Mouse (Mus musculus) embryonic facial prominence, embryonic 12.5 days (tissue): Measurements from ENCODE around the gene Zfp784. TPM values are rescaled to one million over a fixed set of nuclear protein-coding genes. Genes with fewer than 3 reads are reported as not detected.
A peak's percentile ranks its signal among the peaks of the same experiment; 100 is the strongest.

Experiments
- ATAC-seq: fragments of 200-750 bp; cut with Nextera tagmentation; 2 replicates; pipeline ENCODE4 v1.8.0; 2017; ENCODE audit not compliant: insufficient number of reproducible peaks, insufficient read depth, low FRiP score, low TSS enrichment
- H3K27ac ChIP-seq: fragments of 300-500 bp; sonication (generic); 2 replicates; pipeline ENCODE4 v1.5.1; 2016; ENCODE audit warnings: mild to moderate bottlenecking
- H3K27me3 ChIP-seq: fragments of 300-500 bp; sonication (generic); 2 replicates; pipeline ENCODE4 v1.6.1; 2016; ENCODE audit warnings: mild to moderate bottlenecking, moderate library complexity
- H3K36me3 ChIP-seq: fragments of 300-500 bp; sonication (generic); 2 replicates; pipeline ENCODE4 v1.6.1; 2016; ENCODE audit warnings: mild to moderate bottlenecking
- H3K4me1 ChIP-seq: fragments of 300-500 bp; sonication (generic); 2 replicates; pipeline ENCODE4 v1.6.1; 2016
- H3K4me2 ChIP-seq: fragments of 300-500 bp; sonication (generic); replicated peaks from 2 replicates; pipeline ENCODE4 v1.6.1; 2016; ENCODE audit warnings: mild to moderate bottlenecking, moderate library complexity
- H3K4me3 ChIP-seq: fragments of 300-500 bp; sonication (generic); 2 replicates; pipeline ENCODE4 v1.5.1; 2016; ENCODE audit warnings: mild to moderate bottlenecking
- H3K9ac ChIP-seq: fragments of 300-500 bp; sonication (generic); 2 replicates; pipeline ENCODE4 v1.6.1; 2016; ENCODE audit warnings: mild to moderate bottlenecking, moderate library complexity
- H3K9me3 ChIP-seq: fragments of 300-500 bp; sonication (generic); 2 replicates; pipeline ENCODE4 v1.6.1; 2016; ENCODE audit warnings: mild to moderate bottlenecking, moderate library complexity
- WGBS: fragments of 180-500 bp; shearing (Covaris S2); methylation state at CpG from one replicate; pipeline ENCODE4 v1.1.7; 2016; 5-methylcytosine and 5-hydroxymethylcytosine counted together
- polyA plus RNA-seq: library from polyadenylated mRNA; unstranded; fragments of >200 nt; fragmentation: Nextera tagmentation; extraction: Ambion mirVana; gene quantifications from 2 replicates; pipeline ENCODE4 v1.2.1, GENCODE M21; 2016

The Zfp784 gene
- polyA plus RNA-seq, 1 experiment from 2014 or later, result 5.7 TPM

- Histone ChIP-seq H3K9ac (peak overlapping the region; percentile 77), H3K4me2 (peak overlapping the region; percentile 89), H3K36me3 (no peaks in the 10 kb centered on the region), H3K4me3 (peak overlapping the region; percentile 61), H3K27ac (0 out of 2 replicates have a peak overlapping the region, but pooled peaks have one; percentile 30), H3K4me1 (peaks cover 36% of the 10 kb centered on the region), H3K27me3 (peaks cover 62% of the 10 kb centered on the region), H3K9me3 (no peaks in the 10 kb centered on the region)
- WGBS, result 3% methylated on average over 55 of the region's 55 CpGs
- ATAC-seq, result no peak
Observed at GRCm38 (mm10) chr7:5056651-5057263, 18.5 kb upstream of the Zfp784 start.

- Histone ChIP-seq H3K4me3 (peak overlapping the region; percentile 84), H3K36me3 (no peaks in the 10 kb centered on the region), H3K4me2 (peak overlapping the region; percentile 86), H3K9ac (peak overlapping the region; percentile 54), H3K9me3 (no peaks in the 10 kb centered on the region), H3K4me1 (peaks cover 22% of the 10 kb centered on the region), H3K27ac (no peak overlapping the region), H3K27me3 (peaks cover 62% of the 10 kb centered on the region)
- WGBS, result 7% methylated on average over 32 of the region's 32 CpGs
- no peak for ATAC-seq
Observed at GRCm38 (mm10) chr7:5053456-5054179, 15.4 kb upstream of the Zfp784 start.

DNA sequence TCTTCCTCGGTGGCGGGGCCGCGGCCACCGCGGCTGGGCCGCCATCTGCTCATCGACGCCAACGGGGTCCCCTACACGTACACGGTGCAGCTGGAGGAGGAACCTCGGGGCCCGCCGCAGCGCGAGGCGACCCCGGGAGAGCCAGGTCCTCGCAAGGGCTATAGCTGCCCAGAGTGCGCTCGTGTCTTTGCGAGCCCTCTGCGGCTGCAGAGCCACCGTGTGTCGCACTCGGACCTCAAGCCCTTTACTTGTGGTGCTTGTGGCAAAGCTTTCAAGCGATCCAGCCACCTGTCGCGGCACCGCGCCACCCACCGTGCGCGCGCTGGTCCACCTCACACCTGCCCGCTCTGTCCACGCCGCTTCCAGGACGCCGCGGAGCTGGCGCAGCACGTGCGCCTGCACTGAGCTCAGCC is 14.7 kb upstream of the Zfp784 start:
- peaks cover 61% of the 10 kb centered on the region for H3K27me3 ChIP-seq
- peak overlapping the region; percentile 86 for H3K4me2 ChIP-seq
- 1% methylated on average over 45 of the region's 45 CpGs for WGBS
- H3K4me1 ChIP-seq, result peaks cover 22% of the 10 kb centered on the region
- H3K27ac ChIP-seq, result no peak overlapping the region
- H3K4me3 ChIP-seq, result peak overlapping the region; percentile 84
- H3K36me3 ChIP-seq, result no peaks in the 10 kb centered on the region
- peak overlapping the region; percentile 36; the same call in 1 of the 2 replicates for H3K9ac ChIP-seq
- no peaks in the 10 kb centered on the region for H3K9me3 ChIP-seq
- no peak for ATAC-seq

GRCm38 (mm10) chr7:5052438-5052837 is 14.2 kb upstream of the Zfp784 start:
- H3K27ac ChIP-seq, result no peak overlapping the region
- peak overlapping the region; percentile 86 for H3K4me2 ChIP-seq
- peaks cover 22% of the 10 kb centered on the region for H3K4me1 ChIP-seq
- peak overlapping the region; percentile 36; the same call in 1 of the 2 replicates for H3K9ac ChIP-seq
- peak overlapping the region; percentile 84 for H3K4me3 ChIP-seq
- 3% methylated on average over 12 of the region's 12 CpGs for WGBS
- H3K36me3 ChIP-seq, result no peaks in the 10 kb centered on the region
- no peak for ATAC-seq
- H3K9me3 ChIP-seq, result no peaks in the 10 kb centered on the region
- peaks cover 56% of the 10 kb centered on the region for H3K27me3 ChIP-seq

DNA sequence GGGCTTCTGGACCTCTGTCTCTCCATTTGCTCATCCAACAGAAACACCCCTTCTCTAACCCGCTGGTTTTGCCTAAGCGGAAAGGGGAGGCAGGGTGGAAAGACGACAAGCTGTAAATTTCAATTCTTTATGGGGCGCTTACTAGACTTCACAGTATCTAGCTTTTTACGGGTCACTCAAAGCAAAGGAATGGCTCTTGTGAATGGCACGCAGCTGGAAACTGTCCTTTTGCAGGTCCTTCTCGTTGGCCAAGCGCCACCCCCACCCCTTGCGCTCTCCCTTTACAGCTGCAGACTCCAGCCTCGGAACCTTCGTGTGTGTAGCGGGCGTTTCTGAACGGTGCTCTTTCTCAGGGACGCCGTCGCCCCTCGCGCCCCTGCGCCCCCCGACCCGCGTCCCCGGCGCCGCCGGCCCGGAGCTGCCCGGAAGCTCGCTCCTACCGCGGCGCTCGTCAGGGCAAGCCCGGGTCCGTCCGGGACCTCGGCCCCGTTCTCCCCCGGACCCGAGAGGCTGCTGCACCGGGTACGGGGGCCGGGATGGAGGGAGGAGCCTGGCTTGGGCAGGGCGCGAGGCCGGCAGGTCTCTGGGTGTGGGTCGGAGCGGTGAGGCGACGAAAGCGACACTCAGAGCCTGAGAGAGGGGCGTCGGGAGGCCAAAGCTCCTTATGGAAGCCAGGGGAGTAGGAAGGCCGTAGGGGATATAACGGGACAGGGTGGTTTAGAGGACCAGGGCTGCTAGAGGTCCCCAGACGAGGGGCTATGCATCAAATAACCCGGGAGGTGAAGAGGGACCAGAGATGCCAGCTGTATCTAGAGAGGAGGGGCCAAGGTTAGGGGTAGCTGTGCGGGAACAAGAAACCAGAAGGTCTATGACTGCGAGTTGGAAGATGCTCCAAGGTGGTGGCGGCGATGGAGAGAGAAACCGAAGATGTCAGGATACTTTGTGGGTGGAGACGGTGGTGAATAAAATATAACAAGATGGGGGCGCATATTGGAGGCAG is 13.2 kb upstream of the Zfp784 start, which contains the start of gene Zfp580:
TSS of gene Zfp580 (plus strand) at position 346 of the 1,000 bp plus-strand sequence.
- peaks cover 22% of the 10 kb centered on the region for H3K4me1 ChIP-seq
- no peaks in the 10 kb centered on the region for H3K36me3 ChIP-seq
- peak within 1 kb of the TSS; percentile 84 for H3K4me3 ChIP-seq
- H3K4me2 ChIP-seq, result peak within 1 kb of the TSS; percentile 86
- peak within 1 kb of the TSS; percentile 74 for H3K27ac ChIP-seq
- peak; percentile 71 for ATAC-seq
- H3K9me3 ChIP-seq, result no peaks in the 10 kb centered on the region
- H3K27me3 ChIP-seq, result peaks cover 47% of the 10 kb centered on the region
- H3K9ac ChIP-seq, result peak within 1 kb of the TSS; percentile 87
- WGBS, result 1% methylated on average over 65 of the region's 65 CpGs

GRCm38 (mm10) chr7:5047313-5047712 is 9.1 kb upstream of the Zfp784 start:
- H3K4me2 ChIP-seq, result no peak overlapping the region
- no peak overlapping the region for H3K27ac ChIP-seq
- H3K36me3 ChIP-seq, result no peaks in the 10 kb centered on the region
- peaks cover 5% of the 10 kb centered on the region; the same call in 1 of the 2 replicates for H3K27me3 ChIP-seq
- no peak overlapping the region for H3K4me3 ChIP-seq
- no peaks in the 10 kb centered on the region for H3K9me3 ChIP-seq
- WGBS, result 30% methylated on average over 2 of the region's 2 CpGs
- no peak for ATAC-seq
- peaks cover 3% of the 10 kb centered on the region; the same call in 1 of the 2 replicates for H3K4me1 ChIP-seq
- no peak overlapping the region for H3K9ac ChIP-seq

GRCm38 (mm10) chr7:5046112-5046511 is 7.9 kb upstream of the Zfp784 start:
- no peak overlapping the region for H3K27ac ChIP-seq
- WGBS, result 73% methylated on average over 2 of the region's 2 CpGs
- no peaks in the 10 kb centered on the region for H3K4me1 ChIP-seq
- no peaks in the 10 kb centered on the region for H3K36me3 ChIP-seq
- H3K4me3 ChIP-seq, result no peak overlapping the region
- no peak overlapping the region for H3K9ac ChIP-seq
- no peaks in the 10 kb centered on the region for H3K27me3 ChIP-seq
- H3K4me2 ChIP-seq, result no peak overlapping the region
- ATAC-seq, result no peak
- no peaks in the 10 kb centered on the region for H3K9me3 ChIP-seq

GRCm38 (mm10) chr7:5044981-5045380 is 6.7 kb upstream of the Zfp784 start:
- no peak overlapping the region for H3K27ac ChIP-seq
- WGBS, result 77% methylated on average over 2 of the region's 2 CpGs

GRCm38 (mm10) chr7:5038940-5039339 is 694 bp upstream of the Zfp784 start:
- Histone ChIP-seq H3K4me1 (peaks cover 6% of the 10 kb centered on the region; the same call in 1 of the 2 replicates), H3K36me3 (peaks cover 28% of the 10 kb centered on the region), H3K4me2 (peak overlapping the region; percentile 51), H3K9ac (peak overlapping the region; percentile 52; the same call in 1 of the 2 replicates), H3K9me3 (peaks cover 12% of the 10 kb centered on the region; the same call in 1 of the 2 replicates), H3K27ac (peak overlapping the region; percentile 95), H3K27me3 (no peaks in the 10 kb centered on the region), H3K4me3 (peak overlapping the region; percentile 61)
- WGBS, result 43% methylated on average over 5 of the region's 5 CpGs
- no peak for ATAC-seq

More at GRCm38 (mm10) chr7:5044981-5045380, 6.7 kb upstream of the Zfp784 start:
- Histone ChIP-seq H3K4me1 (no peaks in the 10 kb centered on the region), H3K27me3 (no peaks in the 10 kb centered on the region), H3K9ac (no peak overlapping the region), H3K4me2 (no peak overlapping the region), H3K4me3 (no peak overlapping the region), H3K36me3 (no peaks in the 10 kb centered on the region), H3K9me3 (no peaks in the 10 kb centered on the region)
- no peak for ATAC-seq

DNA sequence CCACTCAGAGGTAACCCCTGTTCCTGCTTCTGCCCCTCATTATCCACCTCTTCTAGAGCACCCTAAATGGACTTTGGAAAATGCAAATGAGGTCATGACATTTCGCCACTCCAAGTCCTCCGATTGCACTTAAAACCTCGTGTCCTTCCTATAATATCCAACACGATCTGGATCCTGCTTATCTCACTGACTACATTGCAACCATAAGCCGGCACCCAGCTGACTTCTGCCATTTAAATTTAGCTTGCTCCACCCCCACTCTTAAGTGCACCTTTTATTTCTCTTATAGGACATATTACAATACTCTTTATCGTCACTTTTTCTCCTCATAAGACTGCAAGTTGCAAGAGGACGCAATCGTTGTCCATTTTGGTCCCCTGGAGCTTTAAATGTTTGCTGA is 779 bp downstream of the Zfp784 start:
- Histone ChIP-seq H3K4me1 (peaks cover 6% of the 10 kb centered on the region; the same call in 1 of the 2 replicates), H3K4me2 (peak overlapping the region; percentile 51), H3K27me3 (no peaks in the 10 kb centered on the region), H3K4me3 (peak overlapping the region; percentile 61), H3K9ac (no peak overlapping the region), H3K36me3 (peaks cover 43% of the 10 kb centered on the region), H3K27ac (peak overlapping the region; percentile 95; the same call in 1 of the 2 replicates), H3K9me3 (peaks cover 20% of the 10 kb centered on the region)
- no peak for ATAC-seq
- WGBS, result 90% methylated on average over 8 of the region's 8 CpGs

DNA sequence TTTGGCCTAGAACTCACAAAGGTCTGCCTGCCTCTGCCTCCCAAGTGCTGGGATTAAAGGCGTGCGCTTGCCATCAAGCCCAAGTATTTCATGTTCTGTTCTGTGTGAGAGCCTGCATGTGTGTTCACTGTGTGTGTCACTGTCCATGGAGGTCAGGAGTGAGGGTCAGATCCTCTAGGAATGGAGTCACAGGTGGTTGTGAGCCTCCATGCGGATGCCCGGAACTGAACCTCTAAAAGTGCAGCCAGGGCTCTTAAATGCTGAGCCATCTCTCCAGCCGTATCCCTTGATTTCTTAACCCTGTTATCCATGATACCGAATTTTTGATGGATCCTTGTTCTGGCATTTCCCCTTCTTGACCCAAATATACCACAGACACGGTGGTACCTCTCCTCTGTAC is 1.2 kb downstream of the Zfp784 start:
- no peaks in the 10 kb centered on the region for H3K27me3 ChIP-seq
- H3K4me1 ChIP-seq, result peaks cover 6% of the 10 kb centered on the region; the same call in 1 of the 2 replicates
- peaks cover 24% of the 10 kb centered on the region for H3K9me3 ChIP-seq
- H3K9ac ChIP-seq, result no peak overlapping the region
- H3K36me3 ChIP-seq, result peaks cover 47% of the 10 kb centered on the region
- WGBS, result 94% methylated on average over 7 of the region's 7 CpGs
- no peak overlapping the region for H3K27ac ChIP-seq
- no peak overlapping the region for H3K4me3 ChIP-seq
- ATAC-seq, result no peak
- H3K4me2 ChIP-seq, result no peak overlapping the region
